Mouse (Mus musculus) gastrocnemius, postnatal 25 days (tissue): ENCODE measurements around the gene Prkcg. TPM values are rescaled to one million over a fixed set of nuclear protein-coding genes. Genes with fewer than 3 reads are reported as not detected.

ENCODE experiments used
- DNase-seq: peaks from one replicate; pipeline ENCODE4 v3.0.0; 2022
- total RNA-seq, 2 experiments: library from RNA; stranded (reverse); gene quantifications; 1 replicate in 1 of 2; 2 replicates in 1 of 2; pipeline ENCODE4 v1.2.3; 2021

Prkcg gene
- total RNA-seq, 2 experiments from 2014 or later: 1.3 TPM

DNA sequence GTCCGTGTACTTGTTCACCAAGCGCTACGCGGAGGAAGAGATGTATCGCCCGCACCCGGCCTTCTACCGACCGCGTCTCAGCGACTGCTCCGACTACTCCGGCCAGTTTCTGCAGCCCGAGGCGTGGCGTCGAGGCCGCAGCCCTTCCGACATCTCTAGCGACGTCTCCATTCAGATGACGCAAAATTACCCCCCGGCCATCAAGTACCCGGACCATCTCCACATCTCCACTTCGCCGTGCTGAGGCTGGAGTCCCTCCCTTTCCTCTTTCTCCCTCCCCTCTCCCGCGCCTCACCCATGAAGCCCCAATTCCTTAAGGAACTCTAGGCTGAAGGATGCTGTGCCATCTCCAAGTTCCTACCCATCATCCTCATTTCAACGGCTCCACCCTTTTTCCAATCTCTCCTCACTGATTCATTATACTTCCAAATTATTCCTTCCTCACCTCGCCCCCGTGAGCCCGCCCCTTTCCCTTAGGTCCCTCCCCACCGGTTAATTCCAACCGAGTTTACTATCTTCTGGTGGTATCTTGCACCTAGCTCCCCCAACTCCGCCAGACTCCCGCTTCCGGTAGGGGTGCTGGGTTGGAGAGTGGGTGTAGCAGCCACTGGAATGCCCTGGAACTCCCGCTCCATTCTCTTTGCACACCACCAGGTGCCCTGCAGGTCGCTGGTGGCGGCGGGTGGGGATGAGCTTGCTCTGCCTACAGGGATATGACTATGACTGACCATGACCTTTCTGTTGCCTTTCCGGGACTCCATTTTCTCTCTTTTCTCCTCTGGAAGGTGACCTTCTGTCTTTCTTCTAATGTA lies 77.9 kb downstream of the Prkcg start:
- DNase-seq: no peak

- no peak for DNase-seq
Observed at GRCm38 (mm10) chr7:3367569-3367968, 78.6 kb downstream of the Prkcg start.

- DNase-seq: no peak
Observed at GRCm38 (mm10) chr7:3368311-3368710, 79.3 kb downstream of the Prkcg start.

DNA sequence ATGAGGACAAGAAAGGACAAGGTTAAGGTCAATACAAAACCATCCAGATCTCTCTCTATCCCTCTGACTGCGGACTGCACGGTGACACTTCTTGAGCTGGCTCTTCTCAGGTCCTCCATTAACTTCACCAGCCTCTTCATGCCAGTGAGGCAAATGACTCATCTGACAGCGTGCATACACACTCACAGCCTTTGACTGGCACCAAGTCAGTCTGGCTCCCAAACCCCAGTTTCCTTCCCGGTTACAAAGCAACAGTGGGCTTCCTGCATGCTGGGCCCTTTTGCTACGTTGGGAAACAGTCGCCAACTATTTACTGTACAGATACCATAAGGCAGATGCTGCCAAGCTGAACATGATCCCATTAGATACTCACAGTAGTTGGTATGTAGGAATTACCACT lies 80.2 kb downstream of the Prkcg start:
- DNase-seq: no peak

GRCm38 (mm10) chr7:3370407-3370806 lies 81.4 kb downstream of the Prkcg start:
- DNase-seq: no peak

DNA sequence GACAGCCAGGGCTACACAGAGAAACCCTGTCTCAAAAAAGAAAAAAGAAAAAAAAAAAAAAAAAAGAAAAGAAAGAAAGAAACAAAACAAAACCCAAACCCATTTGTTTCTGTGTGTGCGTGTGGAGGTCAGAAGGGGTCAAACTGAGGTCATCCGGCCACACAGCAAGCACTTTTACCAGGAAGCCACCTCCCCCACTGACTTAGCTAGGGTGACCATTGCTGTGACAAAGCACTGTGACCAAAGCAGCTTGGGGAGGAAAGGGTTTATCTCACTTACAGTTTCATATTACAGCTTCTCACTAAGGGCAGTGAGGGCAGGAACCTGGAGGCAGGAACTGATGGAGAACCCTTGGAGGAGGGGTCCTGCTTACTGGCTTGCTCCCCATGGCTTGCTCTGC lies 83.4 kb downstream of the Prkcg start:
- DNase-seq: no peak

- DNase-seq: no peak
Observed at GRCm38 (mm10) chr7:3373754-3374153, 84.8 kb downstream of the Prkcg start.

DNA sequence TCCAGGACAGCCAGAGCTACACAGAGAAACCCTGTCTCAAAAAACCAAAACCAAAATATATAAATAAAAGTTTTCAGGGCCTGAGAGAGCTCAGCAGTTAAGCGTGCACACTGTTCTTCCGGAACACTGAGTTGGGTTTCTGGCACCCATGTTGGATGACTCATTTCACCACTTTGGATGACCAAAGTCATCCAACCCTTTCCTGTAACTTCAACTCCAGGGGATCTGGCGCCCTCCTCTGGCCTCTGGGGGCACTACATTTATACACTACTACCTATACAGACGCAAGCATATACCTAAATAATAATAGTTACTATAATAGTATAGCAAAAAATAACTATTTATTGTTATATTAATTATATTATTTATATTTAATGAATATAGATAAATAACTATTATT lies 87.9 kb downstream of the Prkcg start:
- DNase-seq: peak; percentile 12

Other genes with a start within 250 kb of the Prkcg start
- not detected for gene AU018091, start 120.0 kb upstream of the Prkcg start, total RNA-seq
- gene Nlrp12, start 39.4 kb upstream of the Prkcg start, total RNA-seq: not detected
- gene Myadm, start 99 bp upstream of the Prkcg start, total RNA-seq: 10 to 100 TPM; 31.7 to 45.4 TPM
- 1 to 10 TPM; 6.7 to 7.7 TPM for gene Cacng7, start 43.8 kb downstream of the Prkcg start, total RNA-seq
- not detected for gene Cacng8, start 101.5 kb downstream of the Prkcg start, total RNA-seq
- gene Cacng6, start 135.0 kb downstream of the Prkcg start, total RNA-seq: 100 to 1,000 TPM in 1 of 2 experiments, 10 to 100 TPM in 1; 99.3 to 101 TPM
- gene Tarm1, start 213.4 kb downstream of the Prkcg start, total RNA-seq: not detected